Mouse (Mus musculus) kidney, adult 11 months (tissue): ENCODE results near the gene Vmn1r53.
"Not testable (repeated sequence)": the region's sequence is repeated elsewhere in the genome, so short reads cannot be mapped to it uniquely, and the experiment has no call there.

Experiments
- DNase-seq: peaks from one replicate; pipeline ENCODE4 v3.0.0; 2022

The Vmn1r53 gene

DNA sequence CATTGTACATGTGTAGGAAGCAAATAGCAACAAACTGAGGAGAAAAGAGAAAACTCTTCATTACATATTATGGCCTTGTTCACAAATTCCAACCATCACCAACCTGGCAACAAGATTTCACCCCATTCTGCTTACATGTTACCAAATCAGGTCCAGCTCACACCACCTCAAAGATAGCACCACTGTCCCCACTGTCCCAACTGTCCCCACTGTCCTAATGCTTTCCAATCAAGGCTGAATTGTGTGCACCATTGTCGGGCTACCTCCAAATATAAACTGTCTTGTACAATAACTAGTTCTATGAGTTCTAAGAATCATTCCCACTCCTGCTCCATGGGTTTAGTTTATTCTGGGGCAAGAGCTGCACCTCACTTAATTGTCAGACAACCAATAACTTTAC is at the start of gene Vmn1r53:
Vmn1r53 (minus strand) TSS at position 101 of the 400 bp plus-strand sequence.
- DNase-seq, result no peak

DNA sequence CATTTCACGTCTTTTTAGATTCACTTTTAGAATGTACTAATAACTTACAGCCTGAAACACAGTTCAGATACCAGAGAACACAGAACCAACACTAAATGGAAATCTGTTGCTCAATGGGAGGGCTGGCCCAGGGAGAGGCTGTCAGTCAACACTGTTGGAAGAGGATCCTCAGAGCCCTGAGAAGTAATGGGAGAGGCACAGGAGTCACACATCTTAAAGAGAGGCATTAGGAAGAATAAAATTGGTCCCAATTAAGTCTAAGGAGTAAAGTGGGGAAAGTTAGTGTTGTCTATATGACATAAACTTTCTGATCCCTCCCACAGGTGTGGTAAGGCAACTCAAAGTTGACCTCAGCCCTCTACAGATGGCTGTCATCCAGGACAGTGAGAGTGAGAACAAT is 21.8 kb upstream of the Vmn1r53 start, which contains the start of gene Vmn1r54:
Vmn1r54 (plus strand) TSS at position 301 of the 400 bp plus-strand sequence.
- no peak for DNase-seq

DNA sequence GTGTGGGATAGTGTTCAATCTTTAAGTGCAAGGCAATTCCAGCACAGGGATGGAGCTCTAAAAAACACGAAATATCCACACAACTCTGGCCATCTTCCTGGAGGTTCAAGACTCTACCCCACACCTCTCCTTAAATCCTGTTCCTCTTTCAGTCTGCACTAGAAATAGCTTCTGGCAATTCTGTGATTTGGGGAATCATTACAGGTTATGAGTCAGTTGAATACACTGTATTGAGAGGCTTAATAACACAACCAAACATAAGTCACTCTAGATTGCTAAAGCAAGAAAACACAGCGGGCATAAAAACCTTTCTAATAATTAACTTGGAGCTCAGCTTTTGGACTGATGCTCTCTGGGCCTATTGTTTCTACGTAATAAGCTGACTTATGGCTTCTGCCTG is 19.8 kb upstream of the Vmn1r53 start:
- DNase-seq, result no peak

DNA sequence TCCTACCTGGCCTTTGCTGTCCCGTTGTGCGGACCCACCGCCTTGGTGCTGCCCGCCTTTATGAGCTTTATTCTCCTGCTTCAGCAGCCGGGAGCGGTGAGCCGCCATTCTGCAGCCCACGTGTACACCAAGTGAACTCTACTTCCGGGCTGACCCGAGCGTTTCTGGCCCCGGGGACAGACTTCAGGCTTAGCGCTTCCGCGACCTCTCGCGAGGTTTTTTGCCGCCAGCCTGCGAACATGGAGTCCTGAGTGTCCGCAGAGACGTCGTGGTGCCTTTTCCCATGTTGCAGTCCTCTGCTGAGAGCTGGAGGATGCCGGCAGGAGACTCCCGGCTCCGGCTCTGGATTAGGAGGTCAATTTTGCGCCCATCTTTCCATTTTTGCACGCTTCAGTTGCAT is 8.4 kb upstream of the Vmn1r53 start:
- no peak for DNase-seq

DNA sequence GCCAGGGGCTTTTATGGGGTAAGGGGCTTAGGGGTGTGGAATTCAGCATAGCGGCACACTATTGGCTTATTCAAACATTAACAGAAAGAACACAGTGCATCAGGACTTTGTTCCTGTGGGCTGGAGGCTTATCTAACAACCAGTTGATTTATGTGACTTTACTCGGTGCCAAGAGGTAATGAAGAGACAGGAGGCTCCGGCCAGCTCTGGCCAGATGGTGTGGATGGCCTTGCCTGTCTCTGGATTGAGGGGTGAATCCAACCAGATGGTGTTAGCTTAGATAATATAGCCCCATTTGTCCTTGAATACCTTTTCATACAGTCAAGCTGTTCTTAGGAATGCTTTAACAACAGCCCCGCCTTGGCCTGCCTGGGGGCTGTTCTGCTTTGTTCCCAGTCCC is 7.9 kb upstream of the Vmn1r53 start:
- not testable (repeated sequence) for DNase-seq

DNA sequence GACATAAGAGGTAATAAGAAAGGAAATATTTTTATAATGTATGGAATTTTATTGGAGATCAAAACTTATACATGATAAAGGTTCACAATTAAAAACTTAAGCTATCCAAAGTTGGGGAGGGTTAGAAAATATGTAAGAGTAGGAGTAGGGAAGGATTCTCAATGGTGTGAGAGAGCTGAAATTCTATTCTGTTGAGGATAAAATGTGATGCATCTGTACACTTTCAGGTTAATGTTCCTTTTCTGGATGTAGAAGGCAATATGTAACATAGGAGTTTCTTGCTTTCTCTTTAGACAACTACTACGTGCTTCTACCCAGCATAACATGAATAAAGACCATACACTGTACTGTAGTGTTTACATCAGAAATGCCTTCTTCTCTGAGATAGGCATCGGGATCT is 21.7 kb downstream of the Vmn1r53 start, which contains the start of gene V1ra8:
V1ra8 (plus strand) TSS at position 301 of the 400 bp plus-strand sequence.
- not testable (repeated sequence) for DNase-seq

DNA sequence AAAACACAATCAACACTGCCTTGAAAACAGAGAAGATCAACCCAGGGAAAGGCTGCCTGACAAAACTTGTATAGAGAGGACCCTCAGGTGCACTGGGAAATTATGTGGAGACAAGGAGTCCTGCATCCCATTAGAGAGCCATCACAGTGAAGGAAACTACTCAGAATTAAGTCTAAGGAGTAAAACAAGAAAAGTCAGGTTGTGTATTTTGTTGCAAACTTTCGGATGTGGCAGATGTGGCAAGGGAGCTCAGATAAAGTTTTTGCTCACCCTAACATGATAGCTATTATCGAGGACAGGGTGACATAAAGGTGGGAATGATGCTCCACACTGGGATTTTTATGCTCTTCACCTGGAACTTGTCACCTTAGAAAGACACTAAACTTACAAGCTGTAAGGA is 49.7 kb downstream of the Vmn1r53 start, which contains the start of gene Vmn1r52:
Vmn1r52 (plus strand) TSS at position 301 of the 400 bp plus-strand sequence.
- no peak for DNase-seq
